Mouse (Mus musculus) neural tube, embryonic 15.5 days (tissue): Measurements from ENCODE around the gene Fam184a. TPM values are rescaled to one million over a fixed set of nuclear protein-coding genes. Genes with fewer than 3 reads are reported as not detected.

Experiments used
- ATAC-seq: fragments of 200-750 bp; cut with Nextera tagmentation; 2 replicates; pipeline ENCODE4 v1.8.0; 2017; ENCODE audit warnings: mild to moderate bottlenecking, moderate TSS enrichment, moderate library complexity; ENCODE audit not compliant: low FRiP score
- H3K27ac ChIP-seq: fragments of 300-500 bp; sonication (generic); replicated peaks from 2 replicates; pipeline ENCODE4 v1.5.1; 2015; ENCODE audit warnings: mild to moderate bottlenecking, inconsistent platforms
- H3K27me3 ChIP-seq: fragments of 300-500 bp; sonication (generic); replicated peaks from 2 replicates; pipeline ENCODE4 v1.6.1; 2015; ENCODE audit warnings: inconsistent platforms
- H3K36me3 ChIP-seq: fragments of 300-500 bp; sonication (generic); 2 replicates; pipeline ENCODE4 v1.6.1; 2015; ENCODE audit warnings: inconsistent platforms
- H3K4me1 ChIP-seq: fragments of 300-500 bp; sonication (generic); 2 replicates; pipeline ENCODE4 v1.6.1; 2015; ENCODE audit warnings: inconsistent platforms
- H3K4me2 ChIP-seq: fragments of 300-500 bp; sonication (generic); 2 replicates; pipeline ENCODE4 v1.6.1; 2015; ENCODE audit warnings: inconsistent platforms, mild to moderate bottlenecking, moderate library complexity
- H3K4me3 ChIP-seq: fragments of 300-500 bp; sonication (generic); replicated peaks from 2 replicates; pipeline ENCODE4 v1.5.1; 2015; ENCODE audit warnings: mild to moderate bottlenecking, inconsistent platforms
- H3K9ac ChIP-seq: fragments of 300-500 bp; sonication (generic); replicated peaks from 2 replicates; pipeline ENCODE4 v1.6.1; 2015; ENCODE audit warnings: mild to moderate bottlenecking, inconsistent platforms
- H3K9me3 ChIP-seq: fragments of 300-500 bp; sonication (generic); replicated peaks from 2 replicates; pipeline ENCODE4 v1.6.1; 2016; ENCODE audit warnings: inconsistent platforms
- WGBS: fragments of 180-500 bp; shearing (Covaris S2); methylation state at CpG from one replicate; pipeline ENCODE4 v1.1.7; 2015; ENCODE audit warnings: mixed read lengths; 5-methylcytosine and 5-hydroxymethylcytosine counted together
- polyA plus RNA-seq: library from polyadenylated mRNA; unstranded; fragments of >200 nt; fragmentation: Nextera tagmentation; extraction: Ambion mirVana; gene quantifications from 2 replicates; pipeline ENCODE4 v1.2.1, GENCODE M21; 2015

The Fam184a gene
- polyA plus RNA-seq, 1 experiment from 2014 or later, result 14.9 TPM

GRCm38 (mm10) chr10:53742961-53743360, 8.0 kb downstream of the Fam184a start:
- no peaks in the 10 kb centered on the region for H3K9me3 ChIP-seq

GRCm38 (mm10) chr10:53740014-53740413, 10.9 kb downstream of the Fam184a start:
- ATAC-seq, result no peak
- Histone ChIP-seq H3K4me1 (no peaks in the 10 kb centered on the region), H3K36me3 (no peaks in the 10 kb centered on the region), H3K9ac (no peak overlapping the region), H3K4me3 (no peak overlapping the region), H3K4me2 (no peak overlapping the region), H3K9me3 (no peaks in the 10 kb centered on the region), H3K27ac (no peak overlapping the region), H3K27me3 (no peaks in the 10 kb centered on the region)

More at GRCm38 (mm10) chr10:53742961-53743360, 8.0 kb downstream of the Fam184a start:
- Histone ChIP-seq H3K36me3 (no peaks in the 10 kb centered on the region), H3K9ac (no peak overlapping the region), H3K4me1 (no peaks in the 10 kb centered on the region; the same call in 1 of the 2 replicates), H3K27me3 (no peaks in the 10 kb centered on the region), H3K4me2 (no peak overlapping the region), H3K27ac (no peak overlapping the region), H3K4me3 (no peak overlapping the region)
- ATAC-seq, result no peak
- WGBS, result 72% methylated on average over 5 of the region's 5 CpGs

- Histone ChIP-seq H3K36me3 (no peaks in the 10 kb centered on the region), H3K4me2 (no peak overlapping the region), H3K9me3 (no peaks in the 10 kb centered on the region), H3K27me3 (no peaks in the 10 kb centered on the region), H3K9ac (no peak overlapping the region), H3K4me3 (no peak overlapping the region), H3K4me1 (no peaks in the 10 kb centered on the region), H3K27ac (no peak overlapping the region)
- ATAC-seq, result no peak
- 80% methylated on average over 8 of the region's 8 CpGs for WGBS
Observed at GRCm38 (mm10) chr10:53738842-53739241, 12.1 kb downstream of the Fam184a start.

- ATAC-seq, result no peak
- H3K4me3 ChIP-seq, result no peak overlapping the region
- no peak overlapping the region for H3K27ac ChIP-seq
- H3K4me2 ChIP-seq, result no peak overlapping the region
- H3K9me3 ChIP-seq, result no peaks in the 10 kb centered on the region
- WGBS, result 81% methylated on average over 7 of the region's 7 CpGs
- no peaks in the 10 kb centered on the region for H3K27me3 ChIP-seq
- H3K9ac ChIP-seq, result no peak overlapping the region
- no peaks in the 10 kb centered on the region for H3K4me1 ChIP-seq
- H3K36me3 ChIP-seq, result no peaks in the 10 kb centered on the region
Observed at GRCm38 (mm10) chr10:53735201-53735865, 15.6 kb downstream of the Fam184a start.

- no peak overlapping the region for H3K9ac ChIP-seq
- ATAC-seq, result no peak
- WGBS, result 91% methylated on average over 7 of the region's 7 CpGs
- H3K27ac ChIP-seq, result no peak overlapping the region
- no peak overlapping the region for H3K4me3 ChIP-seq
- no peak overlapping the region for H3K4me2 ChIP-seq
- H3K27me3 ChIP-seq, result no peaks in the 10 kb centered on the region
- no peaks in the 10 kb centered on the region for H3K9me3 ChIP-seq
- no peaks in the 10 kb centered on the region for H3K36me3 ChIP-seq
- H3K4me1 ChIP-seq, result no peaks in the 10 kb centered on the region; the same call in 1 of the 2 replicates
Observed at GRCm38 (mm10) chr10:53732324-53732723, 18.6 kb downstream of the Fam184a start.

DNA sequence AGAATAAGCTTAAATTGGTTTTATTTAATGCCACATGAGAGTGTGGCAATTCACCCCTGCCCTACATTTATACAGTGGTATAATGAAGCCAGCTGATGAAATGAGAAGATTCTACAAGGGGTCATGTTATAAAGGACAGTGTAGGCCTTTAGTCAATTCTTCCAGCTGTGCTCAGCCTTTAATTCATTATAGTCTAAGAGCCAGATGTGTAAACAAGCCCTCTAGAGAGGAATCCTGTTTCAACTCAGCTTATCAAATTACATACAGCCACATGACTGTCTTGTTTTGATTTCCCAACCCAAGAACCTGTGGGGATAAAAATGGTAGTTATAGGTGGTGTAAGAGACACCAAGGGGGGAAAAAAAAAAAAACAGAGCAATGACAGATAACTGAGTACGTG, 22.0 kb downstream of the Fam184a start:
- Histone ChIP-seq H3K9ac (no peak overlapping the region), H3K27ac (no peak overlapping the region), H3K36me3 (no peaks in the 10 kb centered on the region), H3K9me3 (no peaks in the 10 kb centered on the region), H3K4me2 (no peak overlapping the region), H3K27me3 (no peaks in the 10 kb centered on the region), H3K4me3 (no peak overlapping the region), H3K4me1 (no peaks in the 10 kb centered on the region; the same call in 1 of the 2 replicates)
- no peak for ATAC-seq
- WGBS, result 50% methylated on average over 1 of the region's 1 CpGs

DNA sequence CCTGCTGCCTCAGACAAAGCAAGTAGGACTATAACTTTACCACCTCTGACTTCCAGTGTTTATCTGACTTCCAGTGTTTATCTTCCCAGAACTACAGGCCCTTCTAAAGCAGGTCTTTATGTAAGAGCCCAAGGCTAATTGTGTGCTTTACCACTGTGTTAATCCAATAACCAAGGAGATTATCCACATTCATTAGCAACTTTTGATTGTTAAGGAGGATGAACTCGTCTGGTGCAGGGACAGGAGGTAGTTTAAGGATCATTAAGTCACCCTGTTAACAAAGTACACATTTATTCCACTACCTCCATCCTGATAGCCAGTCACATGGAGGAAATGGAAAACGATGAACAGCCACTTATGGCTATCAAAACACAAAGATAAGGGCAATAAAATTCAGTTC, 25.6 kb downstream of the Fam184a start:
- WGBS, result 41% methylated on average over 2 of the region's 2 CpGs
- H3K4me2 ChIP-seq, result no peak overlapping the region
- H3K4me3 ChIP-seq, result no peak overlapping the region
- ATAC-seq, result no peak
- no peak overlapping the region for H3K27ac ChIP-seq
- H3K36me3 ChIP-seq, result no peaks in the 10 kb centered on the region
- H3K27me3 ChIP-seq, result no peaks in the 10 kb centered on the region
- H3K4me1 ChIP-seq, result no peaks in the 10 kb centered on the region; the same call in 1 of the 2 replicates
- no peak overlapping the region for H3K9ac ChIP-seq
- no peaks in the 10 kb centered on the region for H3K9me3 ChIP-seq

DNA sequence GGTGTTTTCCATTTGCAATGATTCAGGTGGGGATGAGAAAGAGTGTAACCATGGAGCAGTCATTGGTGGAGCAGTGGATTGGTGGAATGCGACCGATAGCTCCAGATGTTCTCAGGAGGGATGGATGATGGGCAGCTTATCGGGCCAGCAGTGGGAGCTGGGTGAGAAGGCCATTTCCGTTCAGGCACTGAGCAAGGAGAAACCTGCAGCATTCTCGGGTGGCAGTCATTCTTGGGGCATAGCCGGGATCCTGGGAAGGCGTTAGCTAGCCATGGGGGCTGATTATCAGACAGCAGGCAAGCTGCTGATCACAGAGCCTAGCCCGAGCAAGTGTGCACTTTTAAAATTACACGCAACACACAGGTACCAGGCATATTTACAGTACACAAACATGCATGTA, 46.4 kb downstream of the Fam184a start:
- H3K36me3 ChIP-seq, result no peaks in the 10 kb centered on the region
- no peak overlapping the region for H3K9ac ChIP-seq
- no peaks in the 10 kb centered on the region for H3K27me3 ChIP-seq
- H3K27ac ChIP-seq, result no peak overlapping the region
- H3K4me1 ChIP-seq, result no peaks in the 10 kb centered on the region
- H3K4me2 ChIP-seq, result no peak overlapping the region
- no peaks in the 10 kb centered on the region for H3K9me3 ChIP-seq
- no peak overlapping the region for H3K4me3 ChIP-seq
- no peak for ATAC-seq
- 98% methylated on average over 9 of the region's 9 CpGs for WGBS

DNA sequence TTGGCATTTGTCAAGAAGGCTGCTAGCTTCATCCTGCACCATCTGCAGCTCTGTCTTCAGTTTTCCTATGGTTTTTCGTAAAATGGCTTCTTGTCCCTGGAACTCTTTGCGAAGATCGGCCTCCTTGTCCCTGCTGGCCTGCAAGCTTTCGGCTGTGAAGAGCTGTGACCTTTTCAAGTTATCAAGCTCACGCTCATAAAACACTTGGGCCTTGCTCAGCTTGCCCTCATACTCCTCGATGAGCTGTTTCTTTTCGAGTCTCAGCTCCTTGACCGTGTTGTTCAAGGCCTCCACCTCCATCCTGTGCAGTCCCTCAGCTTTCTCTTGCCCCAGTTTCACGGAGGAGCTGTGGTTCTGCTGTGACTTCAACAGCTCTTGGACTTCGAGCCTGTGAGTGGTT, 52.4 kb downstream of the Fam184a start:
- H3K9me3 ChIP-seq, result no peaks in the 10 kb centered on the region
- no peaks in the 10 kb centered on the region for H3K36me3 ChIP-seq
- 93% methylated on average over 10 of the region's 10 CpGs for WGBS
- H3K4me2 ChIP-seq, result no peak overlapping the region
- H3K4me1 ChIP-seq, result no peaks in the 10 kb centered on the region
- H3K4me3 ChIP-seq, result no peak overlapping the region
- no peaks in the 10 kb centered on the region for H3K27me3 ChIP-seq
- H3K9ac ChIP-seq, result no peak overlapping the region
- ATAC-seq, result no peak
- H3K27ac ChIP-seq, result no peak overlapping the region

- 75% methylated on average over 5 of the region's 5 CpGs for WGBS
- H3K9ac ChIP-seq, result no peak overlapping the region
- H3K4me1 ChIP-seq, result 0 out of 2 replicates have a peak, but pooled peaks cover 4% of the 10 kb centered on the region
- ATAC-seq, result no peak
- no peaks in the 10 kb centered on the region for H3K36me3 ChIP-seq
- H3K4me3 ChIP-seq, result no peak overlapping the region
- no peaks in the 10 kb centered on the region for H3K27me3 ChIP-seq
- H3K9me3 ChIP-seq, result no peaks in the 10 kb centered on the region
- no peak overlapping the region for H3K4me2 ChIP-seq
- no peak overlapping the region for H3K27ac ChIP-seq
Observed at GRCm38 (mm10) chr10:53694757-53695156, 56.2 kb downstream of the Fam184a start.

GRCm38 (mm10) chr10:53691263-53691662, 59.7 kb downstream of the Fam184a start:
- H3K36me3 ChIP-seq, result no peaks in the 10 kb centered on the region
- H3K27ac ChIP-seq, result no peak overlapping the region
- no peak overlapping the region for H3K9ac ChIP-seq
- H3K4me1 ChIP-seq, result peaks cover 15% of the 10 kb centered on the region; the same call in 1 of the 2 replicates
- H3K27me3 ChIP-seq, result no peaks in the 10 kb centered on the region
- no peak overlapping the region for H3K4me3 ChIP-seq
- H3K4me2 ChIP-seq, result no peak overlapping the region
- no peaks in the 10 kb centered on the region for H3K9me3 ChIP-seq
- no peak for ATAC-seq

- WGBS, result 55% methylated on average over 4 of the region's 4 CpGs
Observed at GRCm38 (mm10) chr10:53688952-53689584, 61.9 kb downstream of the Fam184a start.

More at GRCm38 (mm10) chr10:53688952-53689584, 61.9 kb downstream of the Fam184a start:
- Histone ChIP-seq H3K27me3 (no peaks in the 10 kb centered on the region), H3K9me3 (no peaks in the 10 kb centered on the region), H3K9ac (no peak overlapping the region), H3K4me3 (no peak overlapping the region), H3K4me2 (no peak overlapping the region), H3K36me3 (peaks cover under 1% of the 10 kb centered on the region; the same call in 1 of the 2 replicates), H3K27ac (no peak overlapping the region), H3K4me1 (peaks cover 15% of the 10 kb centered on the region; the same call in 1 of the 2 replicates)
- ATAC-seq, result peak; percentile 48; the same call in 1 of the 2 replicates
